Mouse (Mus musculus) cortical plate, adult 2 months (tissue): ENCODE measurements around the gene Caly. TPM values are rescaled to one million over a fixed set of nuclear protein-coding genes. Genes with fewer than 3 reads are reported as not detected.

Experiments used
- H3K27ac ChIP-seq: fragments of 200-500 bp; 2 replicates; pipeline ENCODE4 v1.5.1; 2012; ENCODE audit warnings: low read length, control low read depth, inconsistent platforms; ENCODE audit not compliant: insufficient read depth
- H3K4me1 ChIP-seq: fragments of 200-500 bp; 2 replicates; pipeline ENCODE4 v1.6.1; 2011; ENCODE audit warnings: low read length; ENCODE audit not compliant: control insufficient read depth, insufficient read depth
- H3K4me3 ChIP-seq: fragments of 200-500 bp; 2 replicates; pipeline ENCODE4 v1.5.1; 2011; ENCODE audit warnings: mild to moderate bottlenecking, low read length, control low read depth; ENCODE audit not compliant: insufficient read depth
- CTCF ChIP-seq: fragments of 200-500 bp; IDR thresholded peaks from 2 replicates; pipeline ENCODE4 v1.5.1; 2011; ENCODE audit warnings: mild to moderate bottlenecking, control low read depth, low read length; ENCODE audit not compliant: insufficient read depth; ENCODE audit errors: extremely low read depth
- POLR2A ChIP-seq: fragments of 200-500 bp; IDR thresholded peaks from 2 replicates; pipeline ENCODE4 v1.6.1; 2011; ENCODE audit warnings: mild to moderate bottlenecking, low read length, control low read depth; ENCODE audit not compliant: insufficient read depth; ENCODE audit errors: extremely low read depth
- polyA plus RNA-seq: library from polyadenylated mRNA; depleted of rRNA; stranded (reverse); fragments of >200 nt; gene quantifications from 2 replicates; pipeline ENCODE4 v1.2.3, GENCODE M21; 2012; rRNA removed

Caly gene
- polyA plus RNA-seq, 1 experiment = 393 TPM

GRCm38 (mm10) chr7:140031771-140032170, 50.6 kb downstream of the Caly start:
- TF ChIP-seq POLR2A = no peak
- TF ChIP-seq CTCF = no peak
- no peak overlapping the region for H3K27ac ChIP-seq
- H3K4me3 ChIP-seq = no peak overlapping the region
- H3K4me1 ChIP-seq = no peaks in the 10 kb centered on the region

Other genes with a start within 250 kb of the Caly start
- gene Adgra1, start 248.4 kb downstream of the Caly start, polyA plus RNA-seq = 37.5 and 41.6 TPM in 2 replicates
- 54.8 and 56.1 TPM in 2 replicates for gene Kndc1, start 187.9 kb downstream of the Caly start, polyA plus RNA-seq
- 0.08 TPM in 1 of 2 replicates, not detected in the other for gene Utf1, start 138.8 kb downstream of the Caly start, polyA plus RNA-seq
- gene 6430531B16Rik, start 103.8 kb downstream of the Caly start, polyA plus RNA-seq = 1.3 and 1.8 TPM in 2 replicates
- 6.2 and 6.5 TPM in 2 replicates for gene Adam8, start 90.0 kb downstream of the Caly start, polyA plus RNA-seq
- 73.0 and 81.0 TPM in 2 replicates for gene Zfp511, start 46.2 kb downstream of the Caly start, polyA plus RNA-seq
- gene Tubgcp2, start 45.9 kb downstream of the Caly start, polyA plus RNA-seq = 49.3 and 51.8 TPM in 2 replicates
- gene Msx3, start 33.5 kb downstream of the Caly start, polyA plus RNA-seq = 0.09 and 0.13 TPM in 2 replicates
- not detected in 2 replicates for gene Prap1, start 10.8 kb upstream of the Caly start, polyA plus RNA-seq
- 89.7 and 95.9 TPM in 2 replicates for gene Fuom, start 19.9 kb upstream of the Caly start, polyA plus RNA-seq
- 4.8 and 5.1 TPM in 2 replicates for gene Paox, start 33.3 kb upstream of the Caly start, polyA plus RNA-seq
- gene Echs1, start 33.9 kb upstream of the Caly start, polyA plus RNA-seq = 67.2 and 68.9 TPM in 2 replicates
- gene Mtg1, start 55.0 kb upstream of the Caly start, polyA plus RNA-seq = 43.4 and 45.9 TPM in 2 replicates
- gene Sprn, start 72.3 kb upstream of the Caly start, polyA plus RNA-seq = 128 and 142 TPM in 2 replicates
- not detected in 2 replicates for gene Olfr522, start 82.2 kb upstream of the Caly start, polyA plus RNA-seq
- 0.06 TPM in 1 of 2 replicates, not detected in the other for gene Olfr523, start 90.7 kb upstream of the Caly start, polyA plus RNA-seq
- gene Olfr524, start 123.4 kb upstream of the Caly start, polyA plus RNA-seq = not detected in 2 replicates
- 0.13 and 0.34 TPM in 2 replicates for gene Cd163l1, start 135.7 kb upstream of the Caly start, polyA plus RNA-seq
- gene 5830411N06Rik, start 164.7 kb upstream of the Caly start, polyA plus RNA-seq = not detected in 2 replicates
- gene Olfr525, start 238.3 kb upstream of the Caly start, polyA plus RNA-seq = not detected in 2 replicates